Mouse (Mus musculus): ENCODE results near the gene Ncaph2. TPM values are rescaled to one million over a fixed set of nuclear protein-coding genes. Genes with fewer than 3 reads are reported as not detected.
A peak's percentile ranks its signal among the peaks of the same experiment; 100 is the strongest.

The Ncaph2 gene
- polyA plus RNA-seq, 1 experiment from 2014 or later, result 180 TPM

- H3K4me1 ChIP-seq, result peaks cover 60% of the 10 kb centered on the region
- no peak for DNase-seq (ENCODE audit: low spot score)
Observed at GRCm38 (mm10) chr15:89374801-89375534, 19.4 kb downstream of the Ncaph2 start.

DNA sequence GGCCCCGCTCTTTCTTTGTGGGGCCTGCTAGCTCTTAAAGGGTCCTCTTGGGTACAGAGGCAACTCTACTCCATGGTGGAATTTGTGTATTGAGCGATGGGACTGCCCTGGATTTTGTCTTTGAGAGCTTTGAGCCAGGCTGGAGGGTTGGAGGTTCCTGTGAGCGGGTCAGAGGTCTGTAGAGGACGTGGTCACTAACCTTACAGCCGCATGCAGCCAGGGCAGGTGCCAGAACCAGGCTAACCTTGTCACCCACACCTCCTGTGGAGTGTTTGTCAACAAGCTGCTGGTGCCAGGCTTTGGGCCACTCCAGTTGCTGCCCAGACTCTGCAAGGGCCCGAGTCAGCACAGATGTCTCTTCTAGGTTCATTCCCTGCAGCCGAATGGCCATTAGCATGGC lies 20.5 kb downstream of the Ncaph2 start:
- WGBS, result 82% methylated on average over 7 of the region's 7 CpGs
- DNase-seq (ENCODE audit: low spot score), result no peak
- no peak overlapping the region for H3K27ac ChIP-seq (replicated peaks)
- H3K4me1 ChIP-seq, result peaks cover 60% of the 10 kb centered on the region
- H3K4me3 ChIP-seq, result no peak overlapping the region
- peaks cover 19% of the 10 kb centered on the region for H3K36me3 ChIP-seq (replicated peaks)
- no peaks in the 10 kb centered on the region for H3K9me3 ChIP-seq
- H3K27me3 ChIP-seq (replicated peaks; ENCODE audit: low read depth, poor library complexity, severe bottlenecking), result peaks cover 65% of the 10 kb centered on the region

More at GRCm38 (mm10) chr15:89374801-89375534, 19.4 kb downstream of the Ncaph2 start:
- Histone ChIP-seq H3K9me3 (no peaks in the 10 kb centered on the region), H3K36me3 (replicated peaks) (peaks cover 30% of the 10 kb centered on the region), H3K27me3 (replicated peaks; ENCODE audit: low read depth, poor library complexity, severe bottlenecking) (peaks cover 55% of the 10 kb centered on the region), H3K4me3 (peak overlapping the region; percentile 73), H3K27ac (replicated peaks) (no peak overlapping the region)
- 92% methylated on average over 17 of the region's 17 CpGs for WGBS

- peaks cover 10% of the 10 kb centered on the region for H3K36me3 ChIP-seq (replicated peaks)
- H3K4me1 ChIP-seq, result peaks cover 59% of the 10 kb centered on the region
- peaks cover 74% of the 10 kb centered on the region for H3K27me3 ChIP-seq (replicated peaks; ENCODE audit: low read depth, poor library complexity, severe bottlenecking)
- peak within 1 kb of the TSS; percentile 32 for H3K4me3 ChIP-seq
- H3K9me3 ChIP-seq, result no peaks in the 10 kb centered on the region
- whole genome bisulfite sequencing, result 15% methylated on average over 16 of the region's 16 CpGs
- H3K27ac ChIP-seq (replicated peaks), result no peak within 1 kb of the TSS
- DNase-seq (ENCODE audit: low spot score), result no peak
Observed at GRCm38 (mm10) chr15:89376957-89377356, 21.4 kb downstream of the Ncaph2 start, which contains the start of gene Tymp. Gene Tymp (minus strand): TSS chr15:89377039.

GRCm38 (mm10) chr15:89377362-89377761 lies 21.8 kb downstream of the Ncaph2 start:
- Histone ChIP-seq H3K27me3 (replicated peaks; ENCODE audit: low read depth, poor library complexity, severe bottlenecking) (peaks cover 79% of the 10 kb centered on the region), H3K4me3 (peak overlapping the region; percentile 32), H3K4me1 (peaks cover 55% of the 10 kb centered on the region), H3K36me3 (replicated peaks) (peaks cover 6% of the 10 kb centered on the region), H3K27ac (replicated peaks) (no peak overlapping the region), H3K9me3 (no peaks in the 10 kb centered on the region)
- 5% methylated on average over 18 of the region's 18 CpGs for WGBS
- DNase-seq (ENCODE audit: low spot score), result peak; percentile 37

GRCm38 (mm10) chr15:89377938-89378828 lies 22.7 kb downstream of the Ncaph2 start:
- H3K27ac ChIP-seq (replicated peaks), result peak overlapping the region; percentile 36; the same call in 1 of the 2 replicates
- peaks cover 47% of the 10 kb centered on the region for H3K4me1 ChIP-seq
- 10% methylated on average over 46 of the region's 46 CpGs for WGBS

DNA sequence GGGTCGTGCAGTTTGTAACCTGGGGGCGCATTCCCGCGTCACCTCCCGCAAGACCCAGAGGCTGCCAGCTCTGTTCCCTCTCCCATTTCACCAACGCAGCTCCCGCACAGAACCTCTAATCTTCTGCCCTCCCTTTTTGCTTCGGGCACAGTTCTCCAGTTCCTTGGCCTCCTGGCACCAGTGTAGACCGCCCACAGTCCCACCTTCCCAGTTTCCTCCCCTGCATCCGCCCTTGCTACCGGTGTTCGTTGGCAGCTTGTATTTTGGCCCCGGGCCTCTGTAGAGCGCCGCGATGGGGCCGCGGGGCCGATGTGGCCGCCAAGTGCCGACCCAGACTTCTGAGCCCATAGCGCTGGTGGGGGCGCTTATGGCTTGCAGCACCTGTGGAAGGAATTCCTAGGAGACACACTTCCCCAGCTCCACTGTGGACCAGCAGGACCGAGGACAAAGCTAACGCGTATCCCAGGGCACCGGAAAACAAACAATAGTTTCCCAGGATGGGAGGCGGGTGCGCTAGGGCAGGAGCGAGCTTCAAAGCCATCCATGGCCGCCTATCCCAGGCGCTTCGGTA lies 23.4 kb downstream of the Ncaph2 start, which contains the start of gene Odf3b:
Gene Odf3b (minus strand): TSS at position 452 of the 571 bp plus-strand sequence.
- WGBS, result under 1% methylated on average over 33 of the region's 33 CpGs
- peak; percentile 51 for DNase-seq (ENCODE audit: low spot score)
- Histone ChIP-seq H3K36me3 (replicated peaks) (no peaks in the 10 kb centered on the region), H3K4me1 (peaks cover 41% of the 10 kb centered on the region), H3K4me3 (peak within 1 kb of the TSS; percentile 53), H3K27ac (replicated peaks) (peak within 1 kb of the TSS; percentile 36; the same call in 1 of the 2 replicates), H3K27me3 (replicated peaks; ENCODE audit: low read depth, poor library complexity, severe bottlenecking) (peaks cover 90% of the 10 kb centered on the region), H3K9me3 (no peaks in the 10 kb centered on the region)

More at GRCm38 (mm10) chr15:89377938-89378828, 22.7 kb downstream of the Ncaph2 start:
- Histone ChIP-seq H3K4me3 (peak overlapping the region; percentile 53), H3K9me3 (no peaks in the 10 kb centered on the region), H3K27me3 (replicated peaks; ENCODE audit: low read depth, poor library complexity, severe bottlenecking) (peaks cover 85% of the 10 kb centered on the region), H3K36me3 (replicated peaks) (no peaks in the 10 kb centered on the region)
- DNase-seq (ENCODE audit: low spot score), result peak; percentile 25

DNA sequence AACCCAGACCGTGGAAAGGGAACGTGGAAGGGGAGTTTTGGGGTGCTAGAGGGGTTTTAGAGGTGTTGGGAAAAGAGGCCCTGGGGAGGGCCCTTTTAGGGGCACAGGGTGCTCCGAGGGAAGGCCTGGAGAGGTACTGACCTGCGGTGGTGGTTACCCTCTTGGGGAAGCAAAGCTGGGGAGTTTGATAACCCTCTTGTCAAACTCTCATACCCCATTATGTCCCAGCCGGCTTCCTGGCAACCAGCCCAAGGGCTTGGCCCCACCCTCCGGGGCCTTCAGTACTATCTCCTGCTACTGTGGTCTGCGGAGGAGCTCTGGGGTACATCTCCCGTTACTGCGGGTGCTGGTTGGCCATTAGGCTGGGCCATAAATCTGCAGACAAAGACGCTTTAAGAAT lies 23.9 kb downstream of the Ncaph2 start:
- Histone ChIP-seq H3K4me1 (peaks cover 36% of the 10 kb centered on the region), H3K36me3 (replicated peaks) (no peaks in the 10 kb centered on the region), H3K9me3 (no peaks in the 10 kb centered on the region), H3K4me3 (peak overlapping the region; percentile 53), H3K27me3 (replicated peaks; ENCODE audit: low read depth, poor library complexity, severe bottlenecking) (peaks cover 91% of the 10 kb centered on the region), H3K27ac (replicated peaks) (no peak overlapping the region)
- peak; percentile 34 for DNase-seq (ENCODE audit: low spot score)
- 11% methylated on average over 10 of the region's 10 CpGs for WGBS

DNA sequence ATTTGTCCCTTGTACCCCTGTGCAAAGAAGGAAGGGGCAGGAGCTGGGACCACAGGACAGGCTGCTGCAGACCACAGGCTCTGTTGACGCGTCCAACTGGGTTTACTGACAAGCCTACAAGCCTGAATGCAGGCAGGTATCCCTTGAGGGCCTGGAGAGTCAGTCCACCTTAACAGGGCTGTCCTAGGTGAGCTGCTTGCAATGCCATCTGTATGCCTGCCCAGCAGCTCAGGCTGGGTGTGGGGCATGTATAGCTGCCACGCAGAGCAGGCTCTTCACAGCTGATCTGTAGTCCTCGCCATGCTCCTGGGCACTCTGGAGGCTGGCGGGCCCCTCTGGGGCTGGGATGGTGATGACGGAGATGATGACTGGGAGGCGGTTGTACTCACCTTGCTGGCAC lies 29.1 kb downstream of the Ncaph2 start, which contains the start of gene Klhdc7b:
Gene Klhdc7b (plus strand): TSS at position 301 of the 400 bp plus-strand sequence.
- H3K27ac ChIP-seq (replicated peaks), result peak within 1 kb of the TSS; percentile 24; the same call in 1 of the 2 replicates
- WGBS, result 85% methylated on average over 7 of the region's 7 CpGs
- peaks cover 80% of the 10 kb centered on the region for H3K27me3 ChIP-seq (replicated peaks; ENCODE audit: low read depth, poor library complexity, severe bottlenecking)
- H3K9me3 ChIP-seq, result no peaks in the 10 kb centered on the region
- H3K4me1 ChIP-seq, result 0 out of 2 replicates have a peak, but pooled peaks cover 7% of the 10 kb centered on the region
- H3K36me3 ChIP-seq (replicated peaks), result no peaks in the 10 kb centered on the region
- no peak within 1 kb of the TSS for H3K4me3 ChIP-seq
- DNase-seq (ENCODE audit: low spot score), result no peak

DNA sequence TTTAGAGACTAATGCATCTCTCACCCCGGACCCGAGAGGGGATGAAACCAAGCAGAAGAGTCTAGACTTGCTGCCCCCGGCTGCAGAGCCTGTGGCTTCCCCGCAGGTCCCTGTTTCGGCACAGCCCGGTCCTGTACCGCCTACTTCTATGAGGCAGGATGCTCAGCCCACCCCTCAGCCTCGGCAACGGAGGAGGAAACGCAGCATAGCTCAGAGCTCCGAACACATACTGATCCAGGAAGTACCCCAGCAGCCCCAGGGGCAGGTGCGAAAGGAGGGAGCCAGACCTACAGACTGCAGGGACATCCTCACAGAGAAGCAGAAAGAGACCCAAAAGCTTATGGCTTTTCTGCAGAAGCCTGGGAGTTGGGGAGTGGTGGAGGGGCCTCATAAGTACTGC lies 31.6 kb downstream of the Ncaph2 start:
- no peak for DNase-seq (ENCODE audit: low spot score)
- Histone ChIP-seq H3K4me3 (no peak overlapping the region), H3K27ac (replicated peaks) (no peak overlapping the region), H3K9me3 (no peaks in the 10 kb centered on the region), H3K4me1 (0 out of 2 replicates have a peak, but pooled peaks cover 7% of the 10 kb centered on the region), H3K36me3 (replicated peaks) (no peaks in the 10 kb centered on the region), H3K27me3 (replicated peaks; ENCODE audit: low read depth, poor library complexity, severe bottlenecking) (peaks cover 55% of the 10 kb centered on the region)
- WGBS, result 40% methylated on average over 12 of the region's 12 CpGs

GRCm38 (mm10) chr15:89390081-89390480 lies 34.6 kb downstream of the Ncaph2 start:
- H3K27me3 ChIP-seq (replicated peaks; ENCODE audit: low read depth, poor library complexity, severe bottlenecking), result peaks cover 33% of the 10 kb centered on the region
- 93% methylated on average over 10 of the region's 10 CpGs for WGBS
- H3K36me3 ChIP-seq (replicated peaks), result no peaks in the 10 kb centered on the region
- no peak overlapping the region for H3K27ac ChIP-seq (replicated peaks)
- no peak overlapping the region for H3K4me3 ChIP-seq
- H3K4me1 ChIP-seq, result 0 out of 2 replicates have a peak, but pooled peaks cover under 1% of the 10 kb centered on the region
- no peak for DNase-seq (ENCODE audit: low spot score)
- no peaks in the 10 kb centered on the region for H3K9me3 ChIP-seq

DNA sequence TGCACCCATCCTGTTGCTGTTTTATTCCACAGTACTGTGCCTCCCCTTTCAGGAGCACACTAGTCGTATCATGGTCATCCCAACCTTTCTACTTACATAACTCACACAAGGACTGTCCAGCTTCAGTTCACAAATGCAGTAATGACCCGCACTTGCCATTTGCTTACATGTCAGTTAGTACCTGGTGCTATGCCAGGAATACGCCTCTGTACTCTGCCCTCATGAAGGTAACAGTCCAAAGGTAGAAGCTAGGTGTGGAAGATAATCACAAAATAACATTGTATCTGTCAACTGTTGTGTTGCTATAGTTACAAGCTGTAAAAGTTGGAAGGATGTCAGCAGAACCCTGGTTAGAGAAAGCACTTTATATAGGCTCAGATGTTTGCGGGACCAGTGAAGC lies 41.4 kb downstream of the Ncaph2 start:
- no peaks in the 10 kb centered on the region for H3K9me3 ChIP-seq
- no peaks in the 10 kb centered on the region for H3K27me3 ChIP-seq (replicated peaks; ENCODE audit: low read depth, poor library complexity, severe bottlenecking)
- H3K4me1 ChIP-seq, result no peaks in the 10 kb centered on the region
- no peaks in the 10 kb centered on the region for H3K36me3 ChIP-seq (replicated peaks)
- H3K4me3 ChIP-seq, result no peak overlapping the region
- H3K27ac ChIP-seq (replicated peaks), result no peak overlapping the region
- DNase-seq (ENCODE audit: low spot score), result no peak
- 87% methylated on average over 4 of the region's 4 CpGs for WGBS

GRCm38 (mm10) chr15:89398146-89398545 lies 42.6 kb downstream of the Ncaph2 start:
- WGBS, result 80% methylated on average over 2 of the region's 2 CpGs
- Histone ChIP-seq H3K27ac (replicated peaks) (no peak overlapping the region), H3K9me3 (no peaks in the 10 kb centered on the region), H3K4me3 (no peak overlapping the region), H3K36me3 (replicated peaks) (no peaks in the 10 kb centered on the region), H3K4me1 (no peaks in the 10 kb centered on the region), H3K27me3 (replicated peaks; ENCODE audit: low read depth, poor library complexity, severe bottlenecking) (no peaks in the 10 kb centered on the region)
- DNase-seq (ENCODE audit: low spot score), result no peak
